Mouse (Mus musculus) embryonic facial prominence, embryonic 11.5 days (tissue): ENCODE results near the gene Rnf215. TPM values are rescaled to one million over a fixed set of nuclear protein-coding genes. Genes with fewer than 3 reads are reported as not detected.
A peak's percentile ranks its signal among the peaks of the same experiment; 100 is the strongest.

ENCODE experiments used
- ATAC-seq: fragments of 200-750 bp; cut with Nextera tagmentation; replicated peaks from 2 replicates; pipeline ENCODE4 v1.8.0; 2017; ENCODE audit warnings: low read depth; ENCODE audit not compliant: insufficient number of reproducible peaks, low FRiP score, low TSS enrichment
- DNase-seq: peaks from one replicate; pipeline ENCODE4 v3.0.0-alpha.2; 2015; ENCODE audit warnings: low spot score
- H3K27ac ChIP-seq: fragments of 300-500 bp; sonication (generic); replicated peaks from 2 replicates; pipeline ENCODE4 v1.5.1; 2014; ENCODE audit warnings: mild to moderate bottlenecking, low read depth, low read length, control low read depth
- H3K27me3 ChIP-seq: fragments of 300-500 bp; sonication (generic); 2 replicates; pipeline ENCODE4 v1.6.1; 2014; ENCODE audit warnings: mild to moderate bottlenecking, low read length, moderate library complexity, mixed read lengths; ENCODE audit not compliant: control insufficient read depth, insufficient read depth
- H3K36me3 ChIP-seq: fragments of 300-500 bp; sonication (generic); replicated peaks from 2 replicates; pipeline ENCODE4 v1.6.1; 2014; ENCODE audit warnings: low read depth, mild to moderate bottlenecking, low read length, moderate library complexity, mixed read lengths; ENCODE audit not compliant: control insufficient read depth, insufficient read depth
- H3K4me1 ChIP-seq: fragments of 300-500 bp; sonication (generic); 2 replicates; pipeline ENCODE4 v1.6.1; 2014; ENCODE audit warnings: low read length, mixed read lengths; ENCODE audit not compliant: control insufficient read depth, insufficient read depth
- H3K4me2 ChIP-seq: fragments of 300-500 bp; sonication (generic); 2 replicates; pipeline ENCODE4 v1.6.1; 2014; ENCODE audit warnings: low read depth, mild to moderate bottlenecking, control low read depth, low read length, moderate library complexity
- H3K4me3 ChIP-seq: fragments of 300-500 bp; sonication (generic); 2 replicates; pipeline ENCODE4 v1.5.1; 2014; ENCODE audit warnings: low read depth, low read length, control low read depth
- H3K9ac ChIP-seq: fragments of 300-500 bp; sonication (generic); replicated peaks from 2 replicates; pipeline ENCODE4 v1.6.1; 2014; ENCODE audit warnings: mild to moderate bottlenecking, control low read depth, low read length
- H3K9me3 ChIP-seq: fragments of 300-500 bp; sonication (generic); replicated peaks from 2 replicates; pipeline ENCODE4 v1.6.1; 2016; ENCODE audit warnings: mild to moderate bottlenecking, low read length, inconsistent platforms, mixed read lengths; ENCODE audit not compliant: control insufficient read depth
- WGBS: fragments of 180-500 bp; shearing (Covaris S2); extraction: QIAGEN DNeasy Blood & Tissue Kit; methylation state at CpG from one replicate; pipeline ENCODE4 v1.1.7; 2014; 5-methylcytosine and 5-hydroxymethylcytosine counted together
- polyA plus RNA-seq: library from polyadenylated mRNA; unstranded; fragments of >200 nt; fragmentation: Nextera tagmentation; extraction: Ambion mirVana; gene quantifications from 2 replicates; pipeline ENCODE4 v1.2.1, GENCODE M21; 2014

The Rnf215 gene
- polyA plus RNA-seq, 1 experiment from 2014 or later, result 26.4 TPM

GRCm38 (mm10) chr11:4115407-4115806 lies 19.6 kb upstream of the Rnf215 start:
- no peak overlapping the region for H3K9ac ChIP-seq
- no peak overlapping the region for H3K27ac ChIP-seq
- DNase-seq, result no peak
- no peak for ATAC-seq
- H3K4me3 ChIP-seq, result no peak overlapping the region
- no peaks in the 10 kb centered on the region for H3K9me3 ChIP-seq
- H3K4me2 ChIP-seq, result no peak overlapping the region
- WGBS, result 89% methylated on average over 4 of the region's 4 CpGs
- H3K36me3 ChIP-seq, result no peaks in the 10 kb centered on the region
- H3K4me1 ChIP-seq, result no peaks in the 10 kb centered on the region
- H3K27me3 ChIP-seq, result no peaks in the 10 kb centered on the region; the same call in 1 of the 2 replicates

- DNase-seq (no peak), ATAC-seq (no peak)
- no peak overlapping the region for H3K9ac ChIP-seq
- no peak overlapping the region for H3K27ac ChIP-seq
- H3K4me1 ChIP-seq, result no peaks in the 10 kb centered on the region
- no peaks in the 10 kb centered on the region for H3K9me3 ChIP-seq
- no peaks in the 10 kb centered on the region for H3K36me3 ChIP-seq
- H3K4me3 ChIP-seq, result no peak overlapping the region
- 64% methylated on average over 11 of the region's 11 CpGs for WGBS
- no peak overlapping the region for H3K4me2 ChIP-seq
- no peaks in the 10 kb centered on the region; the same call in 1 of the 2 replicates for H3K27me3 ChIP-seq
Observed at GRCm38 (mm10) chr11:4116458-4117141, 18.4 kb upstream of the Rnf215 start.

- Histone ChIP-seq H3K9me3 (no peaks in the 10 kb centered on the region), H3K4me2 (peak overlapping the region; percentile 83), H3K27ac (no peak overlapping the region), H3K27me3 (no peaks in the 10 kb centered on the region; the same call in 1 of the 2 replicates), H3K9ac (no peak overlapping the region; the same call in 1 of the 2 replicates), H3K4me1 (no peaks in the 10 kb centered on the region), H3K4me3 (peak overlapping the region; percentile 58), H3K36me3 (no peaks in the 10 kb centered on the region)
- no peak for ATAC-seq
- WGBS, result 31% methylated on average over 3 of the region's 3 CpGs
- DNase-seq, result peak; percentile 25
Observed at GRCm38 (mm10) chr11:4117372-4118071, 17.5 kb upstream of the Rnf215 start.

- H3K4me1 ChIP-seq, result no peaks in the 10 kb centered on the region
- H3K4me3 ChIP-seq, result peak overlapping the region; percentile 58
- H3K27me3 ChIP-seq, result no peaks in the 10 kb centered on the region; the same call in 1 of the 2 replicates
- H3K4me2 ChIP-seq, result peak overlapping the region; percentile 83
- WGBS, result 3% methylated on average over 41 of the region's 41 CpGs
- H3K9me3 ChIP-seq, result no peaks in the 10 kb centered on the region
- H3K9ac ChIP-seq, result peak overlapping the region; percentile 51
- DNase-seq, result peak; percentile 79
- ATAC-seq, result peak; percentile 64; the same call in 1 of the 2 replicates
- H3K27ac ChIP-seq, result no peak overlapping the region
- H3K36me3 ChIP-seq, result no peaks in the 10 kb centered on the region
Observed at GRCm38 (mm10) chr11:4118081-4118921, 16.7 kb upstream of the Rnf215 start.

GRCm38 (mm10) chr11:4119635-4120034 lies 15.4 kb upstream of the Rnf215 start:
- H3K4me1 ChIP-seq, result no peaks in the 10 kb centered on the region
- H3K27me3 ChIP-seq, result no peaks in the 10 kb centered on the region; the same call in 1 of the 2 replicates
- WGBS, result 79% methylated on average over 5 of the region's 5 CpGs
- no peak overlapping the region for H3K4me2 ChIP-seq
- H3K4me3 ChIP-seq, result no peak overlapping the region
- DNase-seq (no peak), ATAC-seq (no peak)
- H3K9me3 ChIP-seq, result no peaks in the 10 kb centered on the region
- no peak overlapping the region for H3K9ac ChIP-seq
- no peaks in the 10 kb centered on the region for H3K36me3 ChIP-seq
- H3K27ac ChIP-seq, result no peak overlapping the region

- WGBS, result 84% methylated on average over 3 of the region's 3 CpGs
- no peaks in the 10 kb centered on the region for H3K36me3 ChIP-seq
- no peak overlapping the region for H3K4me3 ChIP-seq
- H3K4me2 ChIP-seq, result no peak overlapping the region
- DNase-seq (no peak), ATAC-seq (no peak)
- H3K4me1 ChIP-seq, result no peaks in the 10 kb centered on the region
- no peak overlapping the region for H3K27ac ChIP-seq
- H3K9ac ChIP-seq, result no peak overlapping the region
- no peaks in the 10 kb centered on the region; the same call in 1 of the 2 replicates for H3K27me3 ChIP-seq
- no peaks in the 10 kb centered on the region for H3K9me3 ChIP-seq
Observed at GRCm38 (mm10) chr11:4121691-4122090, 13.3 kb upstream of the Rnf215 start.

GRCm38 (mm10) chr11:4122226-4122625 lies 12.8 kb upstream of the Rnf215 start:
- Histone ChIP-seq H3K9me3 (no peaks in the 10 kb centered on the region), H3K9ac (no peak overlapping the region), H3K27ac (no peak overlapping the region), H3K36me3 (no peaks in the 10 kb centered on the region), H3K4me1 (no peaks in the 10 kb centered on the region), H3K4me2 (no peak overlapping the region), H3K4me3 (no peak overlapping the region), H3K27me3 (no peaks in the 10 kb centered on the region; the same call in 1 of the 2 replicates)
- WGBS, result 85% methylated on average over 5 of the region's 5 CpGs
- DNase-seq, result no peak
- ATAC-seq, result no peak
